Mouse (Mus musculus) adrenal gland, adult (tissue): Measurements from ENCODE around the gene Cd163l1.

Experiments used
- DNase-seq, 2 experiments: peaks; one replicate each; pipeline ENCODE4 v3.0.0; 2022 to 2023; ENCODE audit warnings: low spot score in 1 of 2; ENCODE audit not compliant: inconsistent age in 2 of 2

The Cd163l1 gene

DNA sequence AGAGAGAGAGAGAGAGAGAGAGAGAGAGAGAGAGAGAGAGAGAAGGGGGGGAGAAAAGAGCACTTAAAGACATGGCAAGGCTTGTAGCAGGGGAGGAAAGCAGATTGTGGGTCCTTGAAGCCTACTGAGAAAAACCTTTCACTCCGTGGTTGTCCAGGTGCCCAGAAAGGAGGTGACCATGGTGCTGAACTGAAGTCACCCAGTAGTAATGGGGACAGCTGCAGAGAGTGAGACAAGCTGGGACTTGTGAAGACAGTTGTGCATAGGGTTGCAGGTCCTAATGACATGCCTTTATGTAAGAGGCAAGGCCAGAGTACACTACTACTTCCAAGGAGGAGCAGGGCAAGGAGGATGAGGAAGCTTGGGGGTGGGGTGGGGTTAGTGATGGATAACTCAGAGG is 1.2 kb downstream of the Cd163l1 start:
- DNase-seq: no peak

DNA sequence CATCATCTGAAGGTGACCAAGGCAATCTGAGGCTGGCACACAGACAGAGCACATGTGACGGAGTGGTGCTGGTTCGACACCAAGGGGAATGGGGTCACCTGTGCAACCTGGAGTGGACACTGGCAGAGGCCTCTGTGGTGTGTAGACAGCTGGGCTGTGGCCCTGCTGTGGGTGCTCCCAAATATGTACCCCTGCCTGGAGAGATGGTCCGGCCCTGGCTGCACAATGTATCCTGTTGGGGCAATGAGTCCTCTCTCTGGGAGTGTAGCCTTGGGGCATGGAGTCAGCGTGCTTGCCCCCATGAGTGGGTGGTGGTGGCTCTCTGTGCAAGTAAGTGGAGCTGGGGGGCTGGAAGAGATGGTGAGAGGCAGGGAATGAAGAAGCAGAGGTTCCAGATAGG is 2.3 kb downstream of the Cd163l1 start:
- no peak for DNase-seq

DNA sequence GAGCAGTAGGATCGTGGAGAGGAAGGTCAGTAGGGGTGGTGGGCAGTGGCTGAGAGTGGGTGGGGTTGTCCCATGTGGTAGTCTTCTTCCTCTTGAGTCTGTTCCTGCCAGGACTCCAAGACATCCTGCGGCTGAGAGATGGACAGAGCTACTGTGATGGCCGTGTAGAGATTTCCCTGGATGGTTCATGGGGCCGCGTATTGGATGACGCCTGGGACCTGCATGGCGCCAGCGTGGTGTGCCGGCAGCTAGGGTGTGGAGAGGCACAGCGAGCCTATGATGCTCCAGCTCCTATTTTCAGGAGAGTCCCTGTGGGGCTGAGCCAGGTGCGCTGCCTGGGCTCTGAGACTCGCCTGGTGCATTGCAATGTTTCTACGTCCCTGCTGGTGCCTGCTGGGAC is 6.1 kb downstream of the Cd163l1 start:
- DNase-seq: no peak

DNA sequence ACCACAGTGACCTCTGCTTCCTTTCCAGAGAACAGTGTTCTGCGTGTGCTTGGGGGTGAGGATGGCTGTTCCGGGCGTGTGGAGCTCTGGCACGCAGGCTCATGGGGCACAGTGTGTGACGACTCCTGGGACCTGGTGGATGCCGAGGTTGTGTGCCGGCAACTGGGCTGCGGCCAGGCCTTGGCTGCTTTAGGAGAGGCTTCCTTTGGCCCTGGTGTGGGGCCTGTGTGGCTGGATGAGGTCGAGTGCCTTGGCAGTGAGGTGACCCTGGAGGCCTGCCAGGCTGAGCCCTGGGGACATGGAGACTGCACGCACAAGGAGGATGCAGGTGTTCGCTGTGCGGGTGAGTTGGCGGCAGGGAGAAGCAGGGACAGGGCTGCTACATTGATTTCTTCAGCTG is 10.4 kb downstream of the Cd163l1 start:
- DNase-seq: peak in 1 of 2 experiments; percentile 63

DNA sequence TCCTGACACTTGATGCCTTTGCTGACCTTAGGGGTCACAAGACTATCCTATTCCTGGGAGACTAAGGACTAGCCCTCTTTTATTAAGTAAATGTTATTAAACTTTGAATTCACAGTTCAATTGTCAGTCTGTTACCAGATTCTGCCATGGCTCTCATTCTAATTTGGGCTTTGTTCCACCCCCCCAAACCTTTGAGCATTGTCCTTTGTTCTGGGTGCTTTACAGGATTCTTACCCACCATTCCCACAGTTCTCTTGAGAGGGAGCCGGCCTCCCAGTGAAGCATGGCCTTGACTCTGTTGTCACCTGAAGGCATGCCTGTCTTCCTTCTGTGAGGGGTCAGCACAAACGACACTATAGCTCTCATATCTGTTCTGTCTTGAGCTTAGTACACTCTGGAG is 13.0 kb downstream of the Cd163l1 start:
- DNase-seq: no peak

DNA sequence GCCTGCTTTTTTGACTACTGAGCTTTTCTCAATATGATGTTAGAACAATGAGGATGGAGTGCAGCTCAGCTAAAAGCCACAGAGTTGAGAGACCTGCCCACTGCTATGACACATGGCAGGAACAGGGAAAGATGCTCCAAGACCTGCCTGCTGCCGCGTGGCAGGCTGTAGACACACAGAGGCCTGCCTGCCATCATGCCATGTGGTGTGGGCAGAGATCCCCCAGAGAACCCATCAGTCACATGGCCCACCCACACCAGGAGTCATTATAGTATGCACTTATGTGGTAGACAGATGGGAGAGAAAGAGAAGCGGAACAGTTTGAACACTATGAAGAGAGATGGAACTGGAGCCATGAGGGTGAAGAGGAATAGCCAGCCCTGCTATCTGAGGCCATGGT is 15.6 kb downstream of the Cd163l1 start:
- no peak for DNase-seq

DNA sequence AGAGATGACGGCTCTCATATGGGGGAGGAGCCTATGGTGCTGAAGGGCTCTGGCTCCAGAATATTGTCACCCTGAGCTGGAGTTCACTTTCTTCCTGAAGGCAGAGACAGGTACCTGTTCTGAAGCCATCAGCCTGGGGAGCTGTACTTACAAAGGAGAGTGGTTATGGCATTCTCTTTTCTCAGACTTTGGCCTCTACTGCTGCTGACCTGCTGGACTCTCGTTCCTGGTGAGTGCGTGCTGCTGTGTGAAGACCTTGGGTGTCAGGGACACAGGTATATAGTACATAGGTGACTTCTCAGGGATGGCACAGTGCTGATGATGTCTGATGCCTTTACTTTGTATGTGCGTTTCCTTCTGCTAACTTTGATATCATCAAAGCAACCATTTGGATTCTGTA is 29.1 kb downstream of the Cd163l1 start, which contains the start of gene 5830411N06Rik:
Gene 5830411N06Rik, plus strand, starts transcription at position 69 of the 400 bp plus-strand sequence.
- no peak for DNase-seq

DNA sequence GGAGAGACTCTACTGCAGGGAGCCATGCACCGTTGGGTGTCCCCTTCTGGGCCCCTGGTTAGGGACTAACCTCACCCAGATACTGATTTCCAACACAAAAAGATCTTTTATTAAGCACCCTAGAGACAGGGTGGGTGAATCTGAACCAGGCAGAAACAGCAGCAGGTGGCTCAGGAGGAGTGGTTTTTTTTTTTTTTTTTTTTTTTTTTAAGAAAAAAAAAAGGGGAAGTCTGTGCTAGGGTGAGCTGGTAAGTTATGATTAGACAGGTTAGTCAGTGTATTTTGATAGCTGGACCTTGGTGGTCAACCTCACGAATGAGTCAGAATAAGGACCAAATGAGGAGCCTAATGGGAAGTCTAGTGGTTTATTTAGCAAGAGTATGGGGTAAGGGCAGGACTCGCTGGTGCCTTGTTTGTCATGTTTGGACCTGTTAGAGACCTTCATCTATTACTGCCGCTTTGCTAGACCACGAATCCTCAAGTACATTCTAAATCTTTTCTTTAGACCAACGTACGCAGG is 35.8 kb downstream of the Cd163l1 start:
- DNase-seq: no peak
